Mouse (Mus musculus) CD4-positive, CD25-positive, alpha-beta regulatory T cell, adult 2 months (primary cell): ENCODE measurements at regions not wholly inside any gene's neighbourhood (a gene's known extent, or its start where the extent isn't known, plus 50 kb on each side); places are given as distances from the start of the nearest gene placed in this dataset.

Source experiments
- DNase-seq: peaks from one replicate; pipeline ENCODE4 v3.0.0-alpha.2; 2012; ENCODE audit warnings: low read depth, low spot score

GRCm38 (mm10) chr3:68758609-68759008 is 68.2 kb downstream of the Il12a start:
- DNase-seq: peak; percentile 71

GRCm38 (mm10) chr3:68759375-68759774 is 68.9 kb downstream of the Il12a start:
- no peak for DNase-seq

- peak; percentile 33 for DNase-seq
These were observed 70.4 kb downstream of the Il12a start for GRCm38 (mm10) chr3:68760806-68761205.

- DNase-seq: peak; percentile 36
These were observed 70.8 kb downstream of the Il12a start for GRCm38 (mm10) chr3:68761242-68761625.

GRCm38 (mm10) chr3:68761626-68762331 is 71.3 kb downstream of the Il12a start:
- DNase-seq: peak; percentile 52

- DNase-seq: peak; percentile 48
These were observed 72.5 kb downstream of the Il12a start for GRCm38 (mm10) chr3:68762988-68763387.

- no peak for DNase-seq
These were observed 73.9 kb downstream of the Il12a start for GRCm38 (mm10) chr3:68764336-68764735.

GRCm38 (mm10) chr3:68764917-68765598 is 74.6 kb downstream of the Il12a start:
- DNase-seq: no peak

- no peak for DNase-seq
These were observed 81.1 kb downstream of the Il12a start for GRCm38 (mm10) chr3:68771579-68771978.

GRCm38 (mm10) chr3:68777801-68778200 is 87.4 kb downstream of the Il12a start:
- no peak for DNase-seq

- DNase-seq: peak; percentile 46
These were observed 88.1 kb downstream of the Il12a start for GRCm38 (mm10) chr3:68778354-68779040.

GRCm38 (mm10) chr3:68780843-68781242 is 88.5 kb upstream of the 1110032F04Rik start:
- DNase-seq: peak; percentile 40

GRCm38 (mm10) chr3:68781466-68781865 is 87.9 kb upstream of the 1110032F04Rik start:
- no peak for DNase-seq

- DNase-seq: peak; percentile 24
These were observed 87.0 kb upstream of the 1110032F04Rik start for GRCm38 (mm10) chr3:68782363-68782762.

GRCm38 (mm10) chr3:68783666-68784416 is 85.5 kb upstream of the 1110032F04Rik start:
- DNase-seq: peak; percentile 89

- DNase-seq: peak; percentile 76
These were observed 82.6 kb upstream of the 1110032F04Rik start for GRCm38 (mm10) chr3:68786771-68787170.

- peak; percentile 75 for DNase-seq
These were observed 81.8 kb upstream of the 1110032F04Rik start for GRCm38 (mm10) chr3:68787385-68788175.

GRCm38 (mm10) chr3:68789491-68789890 is 79.9 kb upstream of the 1110032F04Rik start:
- DNase-seq: peak; percentile 72

GRCm38 (mm10) chr3:68790466-68790865 is 78.9 kb upstream of the 1110032F04Rik start:
- DNase-seq: peak; percentile 52

- DNase-seq: peak; percentile 64
These were observed 76.5 kb upstream of the 1110032F04Rik start for GRCm38 (mm10) chr3:68792883-68793282.

GRCm38 (mm10) chr3:68793923-68794322 is 75.5 kb upstream of the 1110032F04Rik start:
- DNase-seq: peak; percentile 49
